Comparison of ENCODE assay signal across 19 mouse cellular contexts in the genomic region with DNA sequence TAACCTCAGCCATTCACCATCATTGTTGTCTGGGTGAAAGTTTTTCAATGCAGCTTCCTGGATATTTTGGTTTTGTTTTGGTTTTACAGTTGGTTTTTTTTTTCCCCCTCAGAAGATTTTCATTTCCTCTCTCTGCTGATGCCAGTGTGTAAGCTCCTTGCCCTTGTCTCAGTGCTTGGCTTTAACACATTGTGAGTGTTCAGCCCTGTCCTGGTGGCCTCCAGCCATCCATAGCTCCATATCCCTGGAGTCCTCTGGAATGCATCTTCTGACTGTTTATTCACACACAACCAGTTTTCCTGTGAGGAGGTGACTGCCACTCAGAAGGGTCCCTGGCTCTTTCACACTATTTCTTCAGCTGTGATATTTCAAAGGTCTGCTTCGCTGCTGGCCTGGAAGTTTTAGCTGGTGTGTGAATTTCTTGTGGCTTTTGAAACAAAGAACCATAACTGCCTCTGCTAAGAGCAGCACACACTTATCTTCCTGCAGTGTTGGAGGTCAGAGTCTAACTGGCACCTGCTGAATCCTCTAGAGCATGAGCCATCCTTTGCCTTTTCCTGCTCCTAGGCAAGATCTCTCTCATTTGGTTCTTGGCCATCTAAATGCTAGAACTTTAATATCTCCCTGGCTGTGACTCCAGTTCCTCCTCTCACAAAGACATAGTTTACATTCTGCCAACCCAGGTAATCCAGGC. TPM values are rescaled to one million over a fixed set of nuclear protein-coding genes. Genes with fewer than 3 reads are reported as not detected.
DNase-seq lines count a peak whose midpoint lies in the region; ATAC-seq and TF ChIP-seq lines count a peak whose summit lies in the region.
"Had no signal": no experiment of that assay in that cellular context is flagged by ENCODE, and none has a peak within 500 bp of the region (broad histone marks: within the 10 kb centered on the region; RNA-seq: fewer than 3 reads in every experiment).

No protein-coding gene starts in this region.

- peak; percentile 54 for ATAC-seq in Patski
- ATAC-seq in hematopoietic stem cell, adult 5-6 weeks (replicated peaks in 1 of 2; ENCODE audit: insufficient read depth in 1 of 2, low FRiP score in 2 of 2, low TSS enrichment in 1 of 2, low read depth in 1 of 2, poor library complexity in 2 of 2, severe bottlenecking in 2 of 2), result peak; percentile 35 to 51; a peak in 2 of 4 replicates
- ATAC-seq in megakaryocyte, adult 5-6 weeks (ENCODE audit: poor library complexity, severe bottlenecking), result peak; percentile 43
- ATAC-seq in midbrain, embryonic 11.5 days (ENCODE audit: low FRiP score), result no peak
- ATAC-seq: forebrain, embryonic 16.5 days had no signal

- H3K9me3 ChIP-seq in midbrain, embryonic 11.5 days (ENCODE audit: control insufficient read depth, low read length), result no peaks in the 10 kb centered on the region
- H3K9me3 ChIP-seq: embryonic facial prominence, embryonic 12.5 days; heart, embryonic 10.5 days; heart, embryonic 15.5 days; hindbrain, embryonic 10.5 days had no signal

- H3K9ac ChIP-seq in midbrain, embryonic 11.5 days (ENCODE audit: low read length), result no peak overlapping the region
- H3K9ac ChIP-seq: embryonic facial prominence, embryonic 12.5 days; heart, embryonic 15.5 days; hindbrain, embryonic 14.5 days had no signal

- POLR2A ChIA-PET in Patski (lab: Charles Lee), result interaction anchor here (0.8 kb wide), 1 partner anchor 1615 kb away, joined by 4 read pairs; no protein-coding TSS in a partner anchor

- no peak overlapping the region for H3K4me3 ChIP-seq in midbrain, embryonic 11.5 days (ENCODE audit: low read depth, low read length)
- H3K4me3 ChIP-seq: embryonic facial prominence, embryonic 12.5 days; heart, embryonic 10.5 days; heart, embryonic 15.5 days; hindbrain, embryonic 10.5 days had no signal

- H3K4me2 ChIP-seq in midbrain, embryonic 11.5 days, result no peak overlapping the region
- H3K4me2 ChIP-seq: embryonic facial prominence, embryonic 12.5 days; heart, embryonic 15.5 days; hindbrain, embryonic 14.5 days had no signal

- H3K4me1 ChIP-seq in midbrain, embryonic 11.5 days (ENCODE audit: control insufficient read depth, insufficient read depth, low read length), result no peaks in the 10 kb centered on the region
- H3K4me1 ChIP-seq: embryonic facial prominence, embryonic 12.5 days; heart, embryonic 15.5 days; hindbrain, embryonic 10.5 days had no signal

- DNase-seq in Patski (ENCODE audit: low read depth, low spot score), result no peak
- DNase-seq in kidney, adult 18-20 months, result no peak
- no peak for DNase-seq in gastrocnemius, postnatal 36 days
- DNase-seq in midbrain, embryonic 11.5 days (ENCODE audit: low spot score, missing footprints), result no peak
- DNase-seq: adrenal gland, postnatal 10 days; cerebellum, adult 11 months; cerebellum, adult 8-10 months; cerebellum, postnatal 14 days; gastrocnemius, postnatal 14 days; heart, adult 18-20 months; heart, postnatal 14 days had no signal

- H3K27ac ChIP-seq in midbrain, embryonic 11.5 days (ENCODE audit: low read depth, low read length), result no peak overlapping the region
- H3K27ac ChIP-seq: embryonic facial prominence, embryonic 12.5 days; heart, embryonic 10.5 days; heart, embryonic 15.5 days; hindbrain, embryonic 10.5 days; hindbrain, embryonic 14.5 days had no signal

- no peaks in the 10 kb centered on the region for H3K36me3 ChIP-seq in midbrain, embryonic 11.5 days (ENCODE audit: control insufficient read depth, insufficient read depth, low read length)
- H3K36me3 ChIP-seq: embryonic facial prominence, embryonic 12.5 days; heart, embryonic 10.5 days; heart, embryonic 15.5 days; hindbrain, embryonic 10.5 days had no signal

- intact Hi-C loops in gastrocnemius, postnatal 36 days (cut with DNase I), result no loop called here

- no peaks in the 10 kb centered on the region for H3K27me3 ChIP-seq in Patski
- no peaks in the 10 kb centered on the region for H3K27me3 ChIP-seq in midbrain, embryonic 11.5 days (ENCODE audit: control insufficient read depth, insufficient read depth, low read length)
- H3K27me3 ChIP-seq: embryonic facial prominence, embryonic 12.5 days; heart, embryonic 15.5 days had no signal

- no peak for TF ChIP-seq CTCF in Patski (IDR thresholded peaks at IDR 0.05)

- CTCF ChIA-PET in Patski (lab: Charles Lee), result interaction anchor here (1.9 kb wide), 1 partner anchor 13 kb away, joined by 4 read pairs; no protein-coding TSS in a partner anchor

- in situ Hi-C loops in Patski (cut with MboI; ENCODE audit: low pct_unique_long_range_greater_than_20kb), result no loop called here

- WGBS in midbrain, embryonic 11.5 days, result 74% methylated on average over 1 of the region's 1 CpGs

RNA-seq across cellular contexts. Expression of gene Hs3st1, which starts 21.4 kb away (rescaled TPM):
- 24.5 TPM for polyA plus RNA-seq in Patski (2021)
- total RNA-seq in hematopoietic stem cell, adult 5-6 weeks (2017), result 0.88 and 2.3 TPM in 2 replicates
- total RNA-seq in megakaryocyte, adult 5-6 weeks (2015), result 1.1 and 2.1 TPM in 2 replicates
- 1.4 and 1.5 TPM in 2 replicates for total RNA-seq in megakaryocyte, adult 5-6 weeks (2017)
- total RNA-seq in gastrocnemius, postnatal 36 days (2021), result 1 to 10 TPM in 1 of 2 experiments, under 1 TPM in 1; 0.94 to 1.7 TPM
- 11.6 and 13.1 TPM in 2 replicates for polyA plus RNA-seq in midbrain, embryonic 11.5 days (2014; fragmentation: Nextera tagmentation; extraction: Ambion mirVana)
